Mouse (Mus musculus) limb, embryonic 14.5 days (tissue): ENCODE data around the gene Sardh. TPM values are rescaled to one million over a fixed set of nuclear protein-coding genes. Genes with fewer than 3 reads are reported as not detected.

ENCODE experiments used
- ATAC-seq: fragments of 200-750 bp; cut with Nextera tagmentation; 2 replicates; pipeline ENCODE4 v1.8.0; 2017; ENCODE audit warnings: low read depth, moderate number of reproducible peaks, moderate TSS enrichment; ENCODE audit not compliant: low FRiP score
- DNase-seq: peaks from one replicate; pipeline ENCODE4 v3.0.0-alpha.2; 2015; ENCODE audit warnings: low spot score
- H3K27ac ChIP-seq: fragments of 300-500 bp; sonication (generic); replicated peaks from 2 replicates; pipeline ENCODE4 v1.5.1; 2014; ENCODE audit warnings: low read depth, mild to moderate bottlenecking, low read length, moderate library complexity, mixed read lengths
- H3K27me3 ChIP-seq: fragments of 300-500 bp; sonication (generic); 2 replicates; pipeline ENCODE4 v1.6.1; 2014; ENCODE audit warnings: low read length, mixed read lengths; ENCODE audit not compliant: control insufficient read depth, insufficient read depth
- H3K36me3 ChIP-seq: fragments of 300-500 bp; sonication (generic); 2 replicates; pipeline ENCODE4 v1.6.1; 2014; ENCODE audit warnings: mild to moderate bottlenecking, low read length, moderate library complexity, mixed read lengths; ENCODE audit not compliant: control insufficient read depth, insufficient read depth
- H3K4me1 ChIP-seq: fragments of 300-500 bp; sonication (generic); 2 replicates; pipeline ENCODE4 v1.6.1; 2014; ENCODE audit warnings: antibody characterized with exemption, low read length, mixed read lengths; ENCODE audit not compliant: control insufficient read depth, insufficient read depth
- H3K4me2 ChIP-seq: fragments of 300-500 bp; sonication (generic); replicated peaks from 2 replicates; pipeline ENCODE4 v1.6.1; 2014; ENCODE audit warnings: low read depth, mild to moderate bottlenecking, low read length, moderate library complexity; ENCODE audit not compliant: severe bottlenecking
- H3K4me3 ChIP-seq: fragments of 300-500 bp; sonication (generic); replicated peaks from 2 replicates; pipeline ENCODE4 v1.5.1; 2014; ENCODE audit warnings: low read length
- H3K9ac ChIP-seq: fragments of 300-500 bp; sonication (generic); 2 replicates; pipeline ENCODE4 v1.6.1; 2014; ENCODE audit warnings: mild to moderate bottlenecking, low read depth, low read length, moderate library complexity; ENCODE audit not compliant: severe bottlenecking
- H3K9me3 ChIP-seq: fragments of 300-500 bp; sonication (generic); 2 replicates; pipeline ENCODE4 v1.6.1; 2016; ENCODE audit warnings: low read length; ENCODE audit not compliant: control insufficient read depth
- POLR2A ChIP-seq: fragments of 200-500 bp; IDR thresholded peaks from 2 replicates; pipeline ENCODE4 v1.8.0; 2012; ENCODE audit warnings: inconsistent platforms, mild to moderate bottlenecking, moderate library complexity, borderline replicate concordance; ENCODE audit not compliant: insufficient read depth, insufficient read length; ENCODE audit errors: extremely low read depth
- WGBS: fragments of 180-500 bp; shearing (Covaris S2); extraction: QIAGEN DNeasy Blood & Tissue Kit; methylation state at CpG from one replicate; pipeline ENCODE4 v1.1.7; 2014; 5-methylcytosine and 5-hydroxymethylcytosine counted together
- polyA plus RNA-seq, 2 experiments: library from polyadenylated mRNA; depleted of rRNA in 1 of 2; stranded (reverse) in 1 of 2; unstranded in 1 of 2; fragments of >200 nt; fragmentation: Nextera tagmentation in 1 of 2; extraction: Ambion mirVana in 1 of 2; gene quantifications; 2 replicates each; pipeline versions ENCODE4 v1.2.1 to v1.2.3; 2012 to 2014

Sardh gene
- polyA plus RNA-seq, 2 experiments, result 8.7 to 10.9 TPM

- TF ChIP-seq POLR2A, result no peak
- Histone ChIP-seq H3K36me3 (no peaks in the 10 kb centered on the region), H3K27ac (no peak overlapping the region), H3K9ac (no peak overlapping the region), H3K9me3 (no peaks in the 10 kb centered on the region), H3K4me1 (peaks cover 31% of the 10 kb centered on the region), H3K27me3 (no peaks in the 10 kb centered on the region), H3K4me3 (no peak overlapping the region), H3K4me2 (no peak overlapping the region)
- ATAC-seq (no peak), DNase-seq (no peak)
- WGBS, result 76% methylated on average over 12 of the region's 12 CpGs
These were observed 37.4 kb downstream of the Sardh start for GRCm38 (mm10) chr2:27210676-27211210.

GRCm38 (mm10) chr2:27210255-27210654 lies 37.9 kb downstream of the Sardh start:
- Histone ChIP-seq H3K4me2 (no peak overlapping the region), H3K36me3 (no peaks in the 10 kb centered on the region), H3K9ac (no peak overlapping the region), H3K27me3 (no peaks in the 10 kb centered on the region), H3K9me3 (no peaks in the 10 kb centered on the region), H3K4me3 (no peak overlapping the region), H3K4me1 (peaks cover 31% of the 10 kb centered on the region), H3K27ac (no peak overlapping the region)
- DNase-seq (peak; percentile 27), ATAC-seq (no peak)
- 42% methylated on average over 7 of the region's 7 CpGs for WGBS
- no peak for TF ChIP-seq POLR2A

- H3K27me3 ChIP-seq, result no peaks in the 10 kb centered on the region
- no peak overlapping the region for H3K9ac ChIP-seq
- peak; percentile 17 for DNase-seq
- H3K36me3 ChIP-seq, result no peaks in the 10 kb centered on the region
- no peaks in the 10 kb centered on the region for H3K9me3 ChIP-seq
- H3K4me3 ChIP-seq, result no peak overlapping the region
- no peak overlapping the region for H3K27ac ChIP-seq
- no peak for TF ChIP-seq POLR2A
- 21% methylated on average over 5 of the region's 5 CpGs for WGBS
- peaks cover 31% of the 10 kb centered on the region for H3K4me1 ChIP-seq
- ATAC-seq, result no peak
- H3K4me2 ChIP-seq, result no peak overlapping the region
These were observed 38.3 kb downstream of the Sardh start for GRCm38 (mm10) chr2:27209816-27210215.

GRCm38 (mm10) chr2:27209370-27209769 lies 38.8 kb downstream of the Sardh start:
- Histone ChIP-seq H3K4me3 (no peak overlapping the region), H3K9ac (no peak overlapping the region), H3K27me3 (no peaks in the 10 kb centered on the region), H3K27ac (no peak overlapping the region), H3K4me1 (peaks cover 31% of the 10 kb centered on the region), H3K4me2 (no peak overlapping the region), H3K36me3 (no peaks in the 10 kb centered on the region), H3K9me3 (no peaks in the 10 kb centered on the region)
- DNase-seq (no peak), ATAC-seq (no peak)
- WGBS, result 42% methylated on average over 9 of the region's 9 CpGs
- no peak for TF ChIP-seq POLR2A

GRCm38 (mm10) chr2:27207126-27207525 lies 41.0 kb downstream of the Sardh start:
- no peaks in the 10 kb centered on the region for H3K27me3 ChIP-seq
- H3K4me2 ChIP-seq, result no peak overlapping the region
- H3K4me3 ChIP-seq, result no peak overlapping the region
- H3K9ac ChIP-seq, result no peak overlapping the region
- WGBS, result 91% methylated on average over 5 of the region's 5 CpGs
- H3K36me3 ChIP-seq, result no peaks in the 10 kb centered on the region
- H3K27ac ChIP-seq, result no peak overlapping the region
- H3K4me1 ChIP-seq, result peaks cover 31% of the 10 kb centered on the region
- TF ChIP-seq POLR2A, result no peak
- no peak for DNase-seq
- no peaks in the 10 kb centered on the region for H3K9me3 ChIP-seq
- no peak for ATAC-seq
